Mouse (Mus musculus): ENCODE measurements around the gene Zfp697. TPM values are rescaled to one million over a fixed set of nuclear protein-coding genes. Genes with fewer than 3 reads are reported as not detected.
"Not testable (repeated sequence)": the region's sequence is repeated elsewhere in the genome, so short reads cannot be mapped to it uniquely, and the experiment has no call there.

Gene Zfp697
- polyA plus RNA-seq, 1 experiment from 2014 or later, result 8.2 TPM

DNA sequence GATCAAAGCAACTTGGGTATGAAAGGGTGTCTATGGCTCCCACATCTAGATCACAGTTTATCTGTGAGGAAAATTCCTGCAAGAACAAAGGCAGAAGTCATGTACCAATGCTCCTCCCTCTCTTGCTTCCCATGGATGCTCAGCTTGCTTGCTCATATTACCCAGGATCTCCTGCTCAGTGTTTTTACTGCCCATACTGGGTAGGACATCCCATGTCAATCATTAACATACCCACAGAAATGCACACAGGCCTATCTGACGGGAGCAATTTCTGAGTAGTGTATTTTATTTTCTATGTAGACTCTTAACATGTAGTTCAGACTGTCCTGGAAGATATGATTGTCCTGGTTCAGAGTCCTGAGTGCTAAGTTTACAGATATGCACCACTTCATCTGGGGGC lies 88.8 kb downstream of the Zfp697 start:
- not testable (repeated sequence) for H3K27ac ChIP-seq; H3K4me3 ChIP-seq; H3K4me1 ChIP-seq; H3K27me3 ChIP-seq; ATAC-seq (ENCODE audit: insufficient number of reproducible peaks, insufficient read depth, low FRiP score, low TSS enrichment, low read depth); H3K36me3 ChIP-seq; H3K9ac ChIP-seq; H3K4me2 ChIP-seq; H3K9me3 ChIP-seq
- WGBS, result no CpG with 5 or more reads among the region's 1 CpGs

DNA sequence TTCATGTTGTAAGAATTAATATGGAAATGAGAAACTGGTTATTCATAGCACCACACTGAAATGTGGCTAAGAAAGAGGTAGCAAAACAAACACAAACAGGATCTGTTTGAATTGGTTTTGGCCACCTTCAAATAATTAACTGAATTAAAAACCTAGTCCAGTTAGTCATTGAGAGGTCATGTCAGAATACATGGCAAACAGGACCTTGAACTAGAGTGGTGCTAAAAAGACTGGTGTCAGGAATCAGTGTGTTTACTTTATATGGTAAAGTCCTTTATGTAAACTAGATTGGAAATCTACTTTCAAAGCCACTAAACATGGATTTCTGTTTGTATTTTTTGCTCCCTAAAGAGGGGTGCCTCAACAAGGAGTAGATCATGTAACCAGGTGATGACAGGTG lies 89.2 kb downstream of the Zfp697 start:
- H3K4me3 ChIP-seq; H3K27ac ChIP-seq; ATAC-seq (ENCODE audit: insufficient number of reproducible peaks, insufficient read depth, low FRiP score, low TSS enrichment, low read depth); H3K27me3 ChIP-seq; H3K4me1 ChIP-seq; H3K9ac ChIP-seq; H3K4me2 ChIP-seq; H3K36me3 ChIP-seq; H3K9me3 ChIP-seq: not testable (repeated sequence)

DNA sequence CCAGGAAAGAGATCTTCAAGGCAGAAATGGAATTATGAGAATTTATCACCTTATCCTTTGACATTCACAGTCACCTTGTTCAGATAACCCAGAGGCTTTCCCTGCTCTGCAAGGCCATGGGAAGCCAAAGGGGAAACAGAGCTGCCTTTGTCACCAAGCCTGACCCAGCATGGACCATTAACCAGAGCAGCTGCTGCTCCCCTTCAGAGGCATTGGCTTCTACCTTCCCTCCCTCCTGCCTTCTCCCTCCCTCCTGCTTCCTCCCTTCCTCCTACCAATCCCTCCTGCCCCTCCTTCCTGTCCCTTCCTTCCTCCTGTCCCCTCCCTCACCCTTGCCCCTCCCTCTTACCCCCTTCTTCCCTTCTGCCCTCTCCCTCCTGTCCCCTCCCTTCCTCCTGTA lies 111.9 kb downstream of the Zfp697 start:
- H3K4me2 ChIP-seq; H3K4me1 ChIP-seq; H3K9me3 ChIP-seq; H3K4me3 ChIP-seq; H3K27ac ChIP-seq; H3K27me3 ChIP-seq; ATAC-seq (ENCODE audit: insufficient number of reproducible peaks, insufficient read depth, low FRiP score, low TSS enrichment, low read depth); H3K36me3 ChIP-seq; H3K9ac ChIP-seq: not testable (repeated sequence)

DNA sequence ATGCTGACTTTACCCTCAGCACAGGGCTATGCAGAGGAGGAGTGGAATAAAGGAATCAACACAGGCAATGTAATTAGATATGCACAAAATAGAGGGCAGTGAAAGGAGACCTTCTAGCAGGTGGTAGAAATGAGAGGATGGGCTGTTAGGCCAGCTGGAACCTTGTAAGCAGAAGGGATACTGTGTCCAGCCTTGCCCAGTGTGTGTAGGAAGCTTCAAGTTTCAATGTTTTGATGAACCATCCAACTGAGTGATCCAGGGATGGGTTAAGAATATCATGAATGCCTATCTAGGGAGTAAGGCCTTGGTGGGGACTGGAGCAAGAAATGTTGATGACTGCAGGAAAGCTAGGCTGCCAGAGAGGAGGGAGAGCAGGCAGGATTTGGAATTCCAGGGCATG lies 112.8 kb downstream of the Zfp697 start:
- H3K4me1 ChIP-seq; H3K4me3 ChIP-seq; H3K36me3 ChIP-seq; H3K9ac ChIP-seq; ATAC-seq (ENCODE audit: insufficient number of reproducible peaks, insufficient read depth, low FRiP score, low TSS enrichment, low read depth); H3K4me2 ChIP-seq; H3K9me3 ChIP-seq; H3K27ac ChIP-seq; H3K27me3 ChIP-seq: not testable (repeated sequence)

DNA sequence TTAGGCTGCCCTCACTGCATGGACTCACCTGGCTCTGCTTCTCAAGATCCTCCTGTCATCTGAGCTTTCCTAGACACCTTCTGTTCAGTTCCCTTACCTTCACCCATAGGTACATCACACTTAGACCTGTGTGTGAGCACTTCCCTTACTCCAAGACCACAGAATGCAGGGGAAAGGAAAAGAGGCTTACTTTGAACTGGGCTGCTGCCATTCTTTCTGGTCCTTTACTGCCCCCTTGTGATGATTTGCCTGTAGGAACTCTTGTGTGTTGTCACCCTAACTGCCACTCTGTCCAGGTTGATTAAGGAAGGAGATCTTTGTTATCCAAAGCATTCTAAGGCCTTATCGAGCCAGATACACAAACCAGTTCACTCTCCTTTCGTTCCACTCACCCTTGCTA lies 114.5 kb downstream of the Zfp697 start:
- WGBS, result no CpG with 5 or more reads among the region's 2 CpGs
- not testable (repeated sequence) for H3K4me3 ChIP-seq

DNA sequence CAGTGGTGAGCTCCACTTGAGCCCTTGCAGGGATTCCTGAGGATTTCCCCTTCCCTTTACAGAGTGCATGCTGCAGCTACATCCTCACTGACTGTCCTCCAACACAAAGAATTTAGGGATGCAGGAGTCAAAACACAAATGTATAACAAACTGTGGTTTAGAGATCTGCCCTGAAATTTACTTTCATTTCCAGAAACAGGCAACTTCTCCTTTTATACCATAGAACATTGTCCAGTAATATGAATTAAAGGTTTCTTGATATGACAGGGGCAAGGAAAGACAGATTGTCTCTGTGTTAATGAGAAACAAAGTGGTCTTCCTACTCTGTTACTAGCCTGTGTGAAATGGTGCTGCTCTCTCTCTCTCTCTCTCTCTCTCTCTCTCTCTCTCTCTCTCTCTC lies 115.1 kb downstream of the Zfp697 start:
- H3K4me3 ChIP-seq; H3K4me1 ChIP-seq; H3K9ac ChIP-seq; H3K9me3 ChIP-seq; ATAC-seq (ENCODE audit: insufficient number of reproducible peaks, insufficient read depth, low FRiP score, low TSS enrichment, low read depth); H3K36me3 ChIP-seq; H3K27me3 ChIP-seq; H3K4me2 ChIP-seq; H3K27ac ChIP-seq: not testable (repeated sequence)

More for the DNA sequence above, 114.5 kb downstream of the Zfp697 start:
- ATAC-seq (ENCODE audit: insufficient number of reproducible peaks, insufficient read depth, low FRiP score, low TSS enrichment, low read depth); H3K9ac ChIP-seq; H3K9me3 ChIP-seq; H3K4me2 ChIP-seq; H3K36me3 ChIP-seq; H3K27ac ChIP-seq; H3K4me1 ChIP-seq; H3K27me3 ChIP-seq: not testable (repeated sequence)

DNA sequence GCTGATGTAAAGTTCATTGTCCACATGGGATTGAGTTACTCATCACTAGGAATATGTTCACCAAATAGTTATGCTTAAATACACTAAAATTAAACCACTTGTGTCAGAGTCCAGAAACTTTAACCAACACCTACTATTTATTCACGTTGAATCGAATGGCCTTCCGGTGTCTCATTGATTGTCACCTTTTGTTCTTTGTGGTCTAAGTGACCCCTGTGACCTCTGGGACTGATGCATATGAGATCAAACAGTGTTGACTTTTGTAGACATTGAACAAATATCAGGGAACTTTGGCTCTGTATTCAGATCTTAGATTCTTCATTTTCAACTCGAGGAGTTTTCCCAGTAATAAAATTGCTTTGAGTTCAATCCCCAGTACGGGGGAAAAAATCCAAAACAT lies 125.0 kb downstream of the Zfp697 start:
- not testable (repeated sequence) for H3K4me1 ChIP-seq; H3K4me2 ChIP-seq; H3K27ac ChIP-seq; H3K4me3 ChIP-seq; H3K9me3 ChIP-seq; H3K27me3 ChIP-seq; ATAC-seq (ENCODE audit: insufficient number of reproducible peaks, insufficient read depth, low FRiP score, low TSS enrichment, low read depth); H3K36me3 ChIP-seq; H3K9ac ChIP-seq
- no CpG with 5 or more reads among the region's 5 CpGs for WGBS

DNA sequence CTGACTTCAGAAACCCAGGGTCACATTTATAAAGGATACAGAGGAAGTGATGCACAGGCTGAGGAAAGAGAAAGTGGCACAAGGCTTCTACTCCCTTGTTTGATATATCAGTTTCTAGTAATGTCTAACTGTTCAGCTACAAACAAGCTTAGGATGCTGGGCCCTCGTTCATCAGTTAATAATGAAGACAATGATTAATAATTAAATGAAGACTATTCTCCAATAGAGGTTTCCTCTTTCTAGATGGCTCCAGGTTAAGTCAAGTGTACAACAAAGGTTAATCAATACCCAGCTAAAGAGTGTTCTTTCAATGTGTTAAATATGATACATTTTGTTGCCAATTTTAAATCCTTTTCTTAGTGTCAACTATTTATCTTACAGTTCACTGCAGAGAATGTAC lies 128.2 kb downstream of the Zfp697 start, which contains the start of gene Hsd3b4:
Gene Hsd3b4 (minus strand): TSS at position 101 of the 400 bp plus-strand sequence.
- H3K36me3 ChIP-seq; H3K4me2 ChIP-seq; H3K27ac ChIP-seq; H3K9me3 ChIP-seq; H3K9ac ChIP-seq; H3K27me3 ChIP-seq; ATAC-seq (ENCODE audit: insufficient number of reproducible peaks, insufficient read depth, low FRiP score, low TSS enrichment, low read depth); H3K4me1 ChIP-seq; H3K4me3 ChIP-seq: not testable (repeated sequence)
- no CpG with 5 or more reads among the region's 1 CpGs for WGBS

DNA sequence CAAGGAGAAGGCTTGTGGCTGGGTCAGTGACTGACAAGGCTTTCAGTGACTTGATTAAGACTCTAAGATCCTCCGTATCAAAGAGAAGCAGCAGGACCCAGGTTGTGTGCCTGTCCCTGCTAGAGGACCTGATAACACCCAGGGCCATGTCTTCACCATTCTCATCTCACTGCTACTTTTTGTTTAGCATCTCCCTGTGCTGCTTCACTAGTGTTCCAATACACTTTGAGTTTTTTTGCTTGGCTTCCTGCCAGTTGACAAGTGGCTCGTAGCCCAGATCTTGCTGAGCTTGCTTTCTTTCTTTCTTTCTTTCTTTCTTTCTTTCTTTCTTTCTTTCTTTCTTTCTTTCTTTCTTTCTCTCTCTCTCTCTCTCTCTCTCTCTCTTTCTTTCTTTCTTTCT lies 140.5 kb downstream of the Zfp697 start:
- ATAC-seq (ENCODE audit: insufficient number of reproducible peaks, insufficient read depth, low FRiP score, low TSS enrichment, low read depth); H3K27me3 ChIP-seq; H3K9ac ChIP-seq; H3K4me3 ChIP-seq; H3K4me2 ChIP-seq; H3K9me3 ChIP-seq; H3K36me3 ChIP-seq; H3K27ac ChIP-seq; H3K4me1 ChIP-seq: not testable (repeated sequence)
- 75% methylated on average over 1 of the region's 2 CpGs for WGBS

DNA sequence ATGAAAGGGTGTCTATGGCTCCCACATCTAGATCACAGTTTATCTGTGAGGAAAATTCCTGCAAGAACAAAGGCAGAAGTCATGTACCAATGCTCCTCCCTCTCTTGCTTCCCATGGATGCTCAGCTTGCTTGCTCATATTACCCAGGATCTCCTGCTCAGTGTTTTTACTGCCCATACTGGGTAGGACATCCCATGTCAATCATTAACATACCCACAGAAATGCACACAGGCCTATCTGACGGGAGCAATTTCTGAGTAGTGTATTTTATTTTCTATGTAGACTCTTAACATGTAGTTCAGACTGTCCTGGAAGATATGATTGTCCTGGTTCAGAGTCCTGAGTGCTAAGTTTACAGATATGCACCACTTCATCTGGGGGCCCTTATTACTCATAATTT lies 142.3 kb downstream of the Zfp697 start:
- H3K4me2 ChIP-seq; H3K36me3 ChIP-seq; H3K27me3 ChIP-seq; H3K27ac ChIP-seq; H3K9me3 ChIP-seq; H3K9ac ChIP-seq; ATAC-seq (ENCODE audit: insufficient number of reproducible peaks, insufficient read depth, low FRiP score, low TSS enrichment, low read depth); H3K4me3 ChIP-seq; H3K4me1 ChIP-seq: not testable (repeated sequence)
- WGBS, result no CpG with 5 or more reads among the region's 1 CpGs

DNA sequence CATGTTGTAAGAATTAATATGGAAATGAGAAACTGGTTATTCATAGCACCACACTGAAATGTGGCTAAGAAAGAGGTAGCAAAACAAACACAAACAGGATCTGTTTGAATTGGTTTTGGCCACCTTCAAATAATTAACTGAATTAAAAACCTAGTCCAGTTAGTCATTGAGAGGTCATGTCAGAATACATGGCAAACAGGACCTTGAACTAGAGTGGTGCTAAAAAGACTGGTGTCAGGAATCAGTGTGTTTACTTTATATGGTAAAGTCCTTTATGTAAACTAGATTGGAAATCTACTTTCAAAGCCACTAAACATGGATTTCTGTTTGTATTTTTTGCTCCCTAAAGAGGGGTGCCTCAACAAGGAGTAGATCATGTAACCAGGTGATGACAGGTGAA lies 142.7 kb downstream of the Zfp697 start:
- not testable (repeated sequence) for H3K27ac ChIP-seq

DNA sequence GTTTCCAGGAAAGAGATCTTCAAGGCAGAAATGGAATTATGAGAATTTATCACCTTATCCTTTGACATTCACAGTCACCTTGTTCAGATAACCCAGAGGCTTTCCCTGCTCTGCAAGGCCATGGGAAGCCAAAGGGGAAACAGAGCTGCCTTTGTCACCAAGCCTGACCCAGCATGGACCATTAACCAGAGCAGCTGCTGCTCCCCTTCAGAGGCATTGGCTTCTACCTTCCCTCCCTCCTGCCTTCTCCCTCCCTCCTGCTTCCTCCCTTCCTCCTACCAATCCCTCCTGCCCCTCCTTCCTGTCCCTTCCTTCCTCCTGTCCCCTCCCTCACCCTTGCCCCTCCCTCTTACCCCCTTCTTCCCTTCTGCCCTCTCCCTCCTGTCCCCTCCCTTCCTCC lies 165.4 kb downstream of the Zfp697 start:
- H3K4me1 ChIP-seq; H3K4me2 ChIP-seq; H3K36me3 ChIP-seq; H3K9ac ChIP-seq; ATAC-seq (ENCODE audit: insufficient number of reproducible peaks, insufficient read depth, low FRiP score, low TSS enrichment, low read depth); H3K9me3 ChIP-seq; H3K27ac ChIP-seq; H3K4me3 ChIP-seq; H3K27me3 ChIP-seq: not testable (repeated sequence)

More for the DNA sequence above, 142.7 kb downstream of the Zfp697 start:
- not testable (repeated sequence) for H3K4me2 ChIP-seq; H3K9ac ChIP-seq; H3K36me3 ChIP-seq; H3K27me3 ChIP-seq; ATAC-seq (ENCODE audit: insufficient number of reproducible peaks, insufficient read depth, low FRiP score, low TSS enrichment, low read depth); H3K4me1 ChIP-seq; H3K9me3 ChIP-seq; H3K4me3 ChIP-seq

DNA sequence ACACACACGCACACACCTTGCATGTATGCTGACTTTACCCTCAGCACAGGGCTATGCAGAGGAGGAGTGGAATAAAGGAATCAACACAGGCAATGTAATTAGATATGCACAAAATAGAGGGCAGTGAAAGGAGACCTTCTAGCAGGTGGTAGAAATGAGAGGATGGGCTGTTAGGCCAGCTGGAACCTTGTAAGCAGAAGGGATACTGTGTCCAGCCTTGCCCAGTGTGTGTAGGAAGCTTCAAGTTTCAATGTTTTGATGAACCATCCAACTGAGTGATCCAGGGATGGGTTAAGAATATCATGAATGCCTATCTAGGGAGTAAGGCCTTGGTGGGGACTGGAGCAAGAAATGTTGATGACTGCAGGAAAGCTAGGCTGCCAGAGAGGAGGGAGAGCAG lies 166.2 kb downstream of the Zfp697 start:
- H3K4me2 ChIP-seq; H3K4me1 ChIP-seq; H3K27ac ChIP-seq; H3K27me3 ChIP-seq; H3K9ac ChIP-seq; ATAC-seq (ENCODE audit: insufficient number of reproducible peaks, insufficient read depth, low FRiP score, low TSS enrichment, low read depth); H3K4me3 ChIP-seq; H3K36me3 ChIP-seq; H3K9me3 ChIP-seq: not testable (repeated sequence)
- WGBS, result no CpG with 5 or more reads among the region's 1 CpGs

Data from embryonic facial prominence, embryonic 13.5 days (tissue).